Mouse (Mus musculus): ENCODE results near the gene Rrm1.

GRCm38 (mm10) chr7:102395894-102396293 lies 45.6 kb upstream of the Rrm1 start:
- no peak for TF ChIP-seq POLR2A (IDR thresholded peaks at IDR 0.05; ENCODE audit: insufficient read depth, low read length)
- no peak for TF ChIP-seq EP300 (IDR thresholded peaks at IDR 0.05; ENCODE audit: insufficient read depth, low read depth, low read length)
